Mouse (Mus musculus) neural tube, embryonic 12.5 days (tissue): ENCODE measurements at regions not wholly inside any gene's neighbourhood (a gene's known extent, or its start where the extent isn't known, plus 50 kb on each side); places are given as distances from the start of the nearest gene placed in this dataset.

ENCODE experiments used
- ATAC-seq: fragments of 200-750 bp; cut with Nextera tagmentation; 2 replicates; pipeline ENCODE4 v1.8.0; 2017; ENCODE audit warnings: low read depth, mild to moderate bottlenecking, moderate TSS enrichment, moderate library complexity; ENCODE audit not compliant: low FRiP score
- H3K27ac ChIP-seq: fragments of 300-500 bp; sonication (generic); 2 replicates; pipeline ENCODE4 v1.5.1; 2016
- H3K27me3 ChIP-seq: fragments of 300-500 bp; sonication (generic); replicated peaks from 2 replicates; pipeline ENCODE4 v1.6.1; 2016; ENCODE audit warnings: mild to moderate bottlenecking
- H3K36me3 ChIP-seq: fragments of 300-500 bp; sonication (generic); 2 replicates; pipeline ENCODE4 v1.6.1; 2016; ENCODE audit warnings: mild to moderate bottlenecking
- H3K4me1 ChIP-seq: fragments of 300-500 bp; sonication (generic); 2 replicates; pipeline ENCODE4 v1.6.1; 2016
- H3K4me2 ChIP-seq: fragments of 300-500 bp; sonication (generic); replicated peaks from 2 replicates; pipeline ENCODE4 v1.6.1; 2016; ENCODE audit warnings: mild to moderate bottlenecking
- H3K4me3 ChIP-seq: fragments of 300-500 bp; sonication (generic); 2 replicates; pipeline ENCODE4 v1.5.1; 2016
- H3K9ac ChIP-seq: fragments of 300-500 bp; sonication (generic); 2 replicates; pipeline ENCODE4 v1.6.1; 2016; ENCODE audit warnings: mild to moderate bottlenecking
- H3K9me3 ChIP-seq: fragments of 300-500 bp; sonication (generic); 2 replicates; pipeline ENCODE4 v1.6.1; 2016; ENCODE audit warnings: mild to moderate bottlenecking
- WGBS: fragments of 180-500 bp; shearing (Covaris S2); methylation state at CpG from one replicate; pipeline ENCODE4 v1.1.7; 2016; 5-methylcytosine and 5-hydroxymethylcytosine counted together

GRCm38 (mm10) chr13:83987746-83988423 lies 234.2 kb upstream of the Tmem161b start:
- Histone ChIP-seq H3K27ac (peak overlapping the region; percentile 43; the same call in 1 of the 2 replicates), H3K4me1 (peaks cover 3% of the 10 kb centered on the region; the same call in 1 of the 2 replicates), H3K9me3 (no peaks in the 10 kb centered on the region), H3K27me3 (no peaks in the 10 kb centered on the region), H3K36me3 (no peaks in the 10 kb centered on the region), H3K4me2 (peak overlapping the region; percentile 51), H3K4me3 (peak overlapping the region; percentile 15; the same call in 1 of the 2 replicates), H3K9ac (no peak overlapping the region)
- ATAC-seq: peak; percentile 93
- WGBS: 9% methylated on average over 11 of the region's 11 CpGs

GRCm38 (mm10) chr13:83988517-83988916 lies 233.6 kb upstream of the Tmem161b start:
- Histone ChIP-seq H3K4me3 (no peak overlapping the region), H3K4me2 (no peak overlapping the region; the same call in 1 of the 2 replicates), H3K9ac (no peak overlapping the region), H3K27ac (peak overlapping the region; percentile 33), H3K27me3 (no peaks in the 10 kb centered on the region), H3K9me3 (no peaks in the 10 kb centered on the region), H3K4me1 (peaks cover 3% of the 10 kb centered on the region; the same call in 1 of the 2 replicates), H3K36me3 (no peaks in the 10 kb centered on the region)
- peak; percentile 73 for ATAC-seq
- 40% methylated on average over 4 of the region's 4 CpGs for WGBS

DNA sequence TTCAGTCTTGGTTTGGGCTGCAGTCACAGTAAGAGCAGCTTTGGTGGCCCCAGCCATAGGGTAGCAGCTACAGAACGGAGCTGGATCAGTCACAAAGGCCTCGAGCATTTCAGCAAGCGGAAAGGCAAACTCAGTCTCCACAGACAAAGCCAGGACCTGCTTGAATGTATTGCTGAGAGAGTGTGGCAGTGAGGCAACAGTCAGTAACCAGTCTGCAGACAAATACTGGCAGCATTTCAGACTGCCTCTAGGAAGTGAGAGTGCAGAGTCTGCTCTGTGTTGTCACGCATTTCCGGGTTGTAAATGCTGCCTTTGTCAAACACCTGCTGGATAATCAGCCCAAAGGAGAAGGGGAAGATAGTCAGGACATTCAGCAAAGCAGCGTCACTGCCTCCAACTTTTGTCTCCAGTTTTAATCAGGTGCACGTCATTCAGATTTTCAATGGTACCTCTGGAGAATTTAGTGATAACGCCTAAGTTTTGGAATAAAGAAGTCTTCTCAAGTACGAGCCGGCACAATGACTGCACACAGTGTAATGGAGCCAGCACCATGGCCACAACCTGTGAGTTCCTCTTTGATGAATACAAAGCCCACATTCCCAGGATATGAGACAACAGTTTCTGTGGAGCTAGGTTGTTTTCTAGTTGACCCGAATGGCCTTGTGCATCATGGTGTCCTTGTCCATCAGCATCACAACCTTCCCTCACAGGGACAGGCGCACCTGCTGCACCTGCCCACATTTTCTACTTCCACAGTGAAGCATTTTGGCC lies 224.3 kb upstream of the Tmem161b start:
- Histone ChIP-seq H3K4me1 (no peaks in the 10 kb centered on the region), H3K4me2 (no peak overlapping the region), H3K27me3 (no peaks in the 10 kb centered on the region), H3K9me3 (no peaks in the 10 kb centered on the region), H3K4me3 (no peak overlapping the region), H3K9ac (no peak overlapping the region), H3K27ac (no peak overlapping the region), H3K36me3 (no peaks in the 10 kb centered on the region)
- peak; percentile 58 for ATAC-seq
- WGBS: 51% methylated on average over 12 of the region's 12 CpGs

DNA sequence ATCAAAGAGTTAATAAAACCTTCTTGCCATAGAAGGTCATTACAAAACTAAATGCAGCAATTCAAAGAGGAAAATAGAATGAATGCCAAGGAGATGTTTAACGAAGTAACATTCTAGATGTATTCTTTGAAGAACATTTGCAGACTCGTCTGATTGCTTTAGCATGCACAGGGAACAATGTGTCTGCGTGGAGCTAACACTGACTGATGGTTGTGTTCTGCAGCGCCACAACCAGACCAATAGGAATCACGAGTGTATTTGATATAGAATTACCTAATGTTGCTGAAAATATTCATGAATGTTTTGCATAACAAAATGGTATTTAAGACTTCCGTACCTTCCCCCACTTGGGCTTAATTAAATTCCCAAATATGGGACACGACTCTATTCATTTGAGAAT lies 200.3 kb upstream of the Tmem161b start:
- WGBS: 65% methylated on average over 7 of the region's 7 CpGs
- Histone ChIP-seq H3K27me3 (no peaks in the 10 kb centered on the region), H3K4me3 (no peak overlapping the region), H3K4me1 (no peaks in the 10 kb centered on the region; the same call in 1 of the 2 replicates), H3K9me3 (no peaks in the 10 kb centered on the region), H3K27ac (no peak overlapping the region), H3K4me2 (no peak overlapping the region), H3K9ac (no peak overlapping the region), H3K36me3 (no peaks in the 10 kb centered on the region)
- ATAC-seq: no peak

GRCm38 (mm10) chr13:84023021-84023420 lies 199.1 kb upstream of the Tmem161b start:
- no peaks in the 10 kb centered on the region for H3K27me3 ChIP-seq
- H3K4me2 ChIP-seq: no peak overlapping the region
- H3K4me3 ChIP-seq: no peak overlapping the region
- H3K27ac ChIP-seq: no peak overlapping the region
- no peak for ATAC-seq
- no peak overlapping the region for H3K9ac ChIP-seq
- H3K4me1 ChIP-seq: no peaks in the 10 kb centered on the region; the same call in 1 of the 2 replicates
- H3K36me3 ChIP-seq: no peaks in the 10 kb centered on the region
- no peaks in the 10 kb centered on the region for H3K9me3 ChIP-seq
- 87% methylated on average over 1 of the region's 1 CpGs for WGBS

GRCm38 (mm10) chr13:84023637-84024036 lies 198.5 kb upstream of the Tmem161b start:
- Histone ChIP-seq H3K36me3 (no peaks in the 10 kb centered on the region), H3K27ac (no peak overlapping the region), H3K4me3 (no peak overlapping the region), H3K4me1 (no peaks in the 10 kb centered on the region; the same call in 1 of the 2 replicates), H3K4me2 (no peak overlapping the region), H3K9me3 (no peaks in the 10 kb centered on the region), H3K27me3 (no peaks in the 10 kb centered on the region), H3K9ac (no peak overlapping the region)
- no peak for ATAC-seq
- 50% methylated on average over 5 of the region's 5 CpGs for WGBS

GRCm38 (mm10) chr13:84025348-84025747 lies 196.7 kb upstream of the Tmem161b start:
- Histone ChIP-seq H3K9ac (no peak overlapping the region), H3K4me3 (no peak overlapping the region), H3K27me3 (no peaks in the 10 kb centered on the region), H3K27ac (no peak overlapping the region), H3K4me1 (no peaks in the 10 kb centered on the region; the same call in 1 of the 2 replicates), H3K4me2 (no peak overlapping the region), H3K9me3 (no peaks in the 10 kb centered on the region), H3K36me3 (no peaks in the 10 kb centered on the region)
- WGBS: 95% methylated on average over 2 of the region's 2 CpGs
- ATAC-seq: no peak

GRCm38 (mm10) chr13:84047736-84048135 lies 174.4 kb upstream of the Tmem161b start:
- no peaks in the 10 kb centered on the region for H3K27me3 ChIP-seq
- H3K4me3 ChIP-seq: no peak overlapping the region
- WGBS: 90% methylated on average over 6 of the region's 6 CpGs
- no peaks in the 10 kb centered on the region for H3K36me3 ChIP-seq
- no peak for ATAC-seq
- no peaks in the 10 kb centered on the region for H3K4me1 ChIP-seq
- no peak overlapping the region for H3K9ac ChIP-seq
- no peak overlapping the region for H3K27ac ChIP-seq
- H3K9me3 ChIP-seq: no peaks in the 10 kb centered on the region
- no peak overlapping the region for H3K4me2 ChIP-seq

- WGBS: 76% methylated on average over 1 of the region's 1 CpGs
- H3K27me3 ChIP-seq: no peaks in the 10 kb centered on the region
- no peaks in the 10 kb centered on the region for H3K36me3 ChIP-seq
- H3K4me1 ChIP-seq: peaks cover 7% of the 10 kb centered on the region; the same call in 1 of the 2 replicates
- ATAC-seq: no peak
- H3K4me3 ChIP-seq: no peak overlapping the region
- no peak overlapping the region for H3K4me2 ChIP-seq
- no peak overlapping the region for H3K9ac ChIP-seq
- no peaks in the 10 kb centered on the region for H3K9me3 ChIP-seq
- H3K27ac ChIP-seq: no peak overlapping the region
Measured at GRCm38 (mm10) chr13:84052221-84052620, 169.9 kb upstream of the Tmem161b start.

- Histone ChIP-seq H3K9me3 (no peaks in the 10 kb centered on the region), H3K27me3 (no peaks in the 10 kb centered on the region), H3K36me3 (no peaks in the 10 kb centered on the region), H3K27ac (no peak overlapping the region), H3K9ac (no peak overlapping the region), H3K4me1 (peaks cover 12% of the 10 kb centered on the region), H3K4me3 (no peak overlapping the region), H3K4me2 (peak overlapping the region; percentile 38)
- no peak for ATAC-seq
- WGBS: 55% methylated on average over 7 of the region's 7 CpGs
Measured at GRCm38 (mm10) chr13:84054956-84055355, 167.1 kb upstream of the Tmem161b start.

GRCm38 (mm10) chr13:84055576-84055975 lies 166.5 kb upstream of the Tmem161b start:
- H3K4me2 ChIP-seq: peak overlapping the region; percentile 38; the same call in 1 of the 2 replicates
- no peaks in the 10 kb centered on the region for H3K9me3 ChIP-seq
- no peak overlapping the region for H3K9ac ChIP-seq
- no peaks in the 10 kb centered on the region for H3K36me3 ChIP-seq
- no peak for ATAC-seq
- H3K27me3 ChIP-seq: no peaks in the 10 kb centered on the region
- H3K27ac ChIP-seq: peak overlapping the region; percentile 57; the same call in 1 of the 2 replicates
- no peak overlapping the region for H3K4me3 ChIP-seq
- peaks cover 18% of the 10 kb centered on the region for H3K4me1 ChIP-seq

- Histone ChIP-seq H3K27me3 (no peaks in the 10 kb centered on the region), H3K4me2 (peak overlapping the region; percentile 30), H3K27ac (peak overlapping the region; percentile 83), H3K9ac (no peak overlapping the region), H3K4me3 (no peak overlapping the region), H3K36me3 (no peaks in the 10 kb centered on the region), H3K9me3 (no peaks in the 10 kb centered on the region), H3K4me1 (peaks cover 18% of the 10 kb centered on the region)
- no peak for ATAC-seq
- WGBS: 16% methylated on average over 2 of the region's 3 CpGs
Measured at GRCm38 (mm10) chr13:84056451-84056850, 165.6 kb upstream of the Tmem161b start.
